Mouse (Mus musculus): Measurements from ENCODE around the gene Crtam.

DNA sequence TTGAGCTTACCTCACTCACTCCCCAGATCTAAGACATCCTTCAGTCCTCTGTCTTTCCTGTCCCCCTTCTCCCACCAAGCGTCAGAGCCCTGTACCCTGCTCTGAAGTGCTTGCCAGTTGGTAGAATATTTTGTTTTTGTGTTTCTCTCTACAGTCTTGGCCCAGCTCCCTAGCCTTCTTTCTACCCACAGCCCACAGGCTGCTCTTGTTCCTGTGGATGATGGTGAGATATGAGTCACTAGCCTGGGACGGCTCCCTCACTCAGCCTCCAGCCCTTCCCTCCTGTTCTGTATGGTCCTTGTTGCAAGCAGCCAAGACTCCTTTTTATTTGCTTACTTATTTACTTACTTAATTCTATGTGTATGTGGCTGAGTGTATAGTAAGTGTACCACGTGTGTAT lies 16.1 kb upstream of the Crtam start:
- TF ChIP-seq POLR2A (IDR thresholded peaks at IDR 0.05; ENCODE audit: low read depth, low read length) (no peak), CTCF (IDR thresholded peaks at IDR 0.05; ENCODE audit: borderline replicate concordance, insufficient read depth, low read length) (no peak)

All from embryonic fibroblast, embryonic 13.5 days (primary cell).